Mouse (Mus musculus): ENCODE results near the gene Sod1.
"Not testable (repeated sequence)": the region's sequence is repeated elsewhere in the genome, so short reads cannot be mapped to it uniquely, and the experiment has no call there.

The Sod1 gene

DNA sequence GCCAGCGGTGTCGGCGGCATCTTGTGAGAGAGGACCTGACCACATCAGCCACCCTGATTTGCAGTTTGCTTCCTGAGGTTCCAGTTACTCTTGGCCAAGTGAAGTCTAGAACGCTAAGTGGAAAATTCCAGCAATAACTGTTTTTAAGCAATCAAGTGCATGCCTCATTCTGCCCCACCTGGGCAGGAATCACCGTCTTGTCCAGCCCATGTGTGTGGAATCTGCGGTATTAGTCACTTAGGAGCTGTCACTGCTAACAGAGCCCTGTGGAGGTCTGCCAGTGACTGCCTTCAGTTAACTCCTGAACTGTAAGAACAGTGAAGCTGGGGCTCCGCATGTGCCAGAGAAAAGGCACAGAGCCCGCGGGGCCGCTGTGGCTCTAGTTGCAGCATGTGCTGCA, 9.8 kb upstream of the Sod1 start:
- no peak for DNase-seq (ENCODE audit: low read depth, low spot score)

GRCm38 (mm10) chr16:90211767-90212166, 8.8 kb upstream of the Sod1 start:
- DNase-seq (ENCODE audit: low read depth, low spot score) = no peak

DNA sequence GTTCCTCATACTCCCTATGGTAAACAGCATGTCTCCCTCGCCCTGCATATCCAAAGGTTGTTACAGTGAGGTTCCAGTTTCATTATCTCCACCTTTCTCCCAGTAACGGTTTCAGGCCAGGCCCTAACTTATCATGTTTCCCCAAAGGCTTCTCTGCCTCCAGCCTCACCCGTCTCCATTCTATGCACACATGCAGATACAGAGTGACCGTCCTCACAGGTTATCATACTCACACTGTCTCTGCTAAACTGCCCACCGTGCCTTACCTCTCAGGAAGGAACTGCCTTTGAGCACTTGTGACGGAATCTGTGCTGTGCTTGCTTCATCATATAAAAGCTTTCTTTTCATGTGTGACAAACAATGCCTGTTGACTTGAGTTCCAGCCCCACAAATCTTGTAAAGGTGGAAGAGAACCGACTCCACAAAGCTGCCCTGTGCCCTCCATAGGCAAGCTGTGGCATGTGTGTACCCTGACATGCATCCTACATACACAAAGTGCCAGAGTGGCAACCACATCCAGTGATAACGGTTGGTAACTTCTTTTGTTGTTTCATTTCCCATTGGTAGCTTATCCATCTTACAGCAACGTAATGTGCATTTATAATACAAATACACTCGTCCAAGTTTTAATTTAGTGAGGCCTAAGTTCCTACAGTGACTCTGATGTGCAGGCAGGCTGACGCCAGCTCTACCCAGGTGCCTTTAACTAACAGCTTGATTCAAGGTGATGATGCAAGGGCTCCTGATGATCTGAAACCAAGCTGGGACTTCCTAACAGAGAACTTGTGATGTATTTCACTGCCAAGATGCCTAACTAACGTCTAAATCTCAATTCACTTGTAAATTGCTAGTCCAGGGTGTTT, 6.8 kb upstream of the Sod1 start:
- DNase-seq (ENCODE audit: low read depth, low spot score) = no peak

DNA sequence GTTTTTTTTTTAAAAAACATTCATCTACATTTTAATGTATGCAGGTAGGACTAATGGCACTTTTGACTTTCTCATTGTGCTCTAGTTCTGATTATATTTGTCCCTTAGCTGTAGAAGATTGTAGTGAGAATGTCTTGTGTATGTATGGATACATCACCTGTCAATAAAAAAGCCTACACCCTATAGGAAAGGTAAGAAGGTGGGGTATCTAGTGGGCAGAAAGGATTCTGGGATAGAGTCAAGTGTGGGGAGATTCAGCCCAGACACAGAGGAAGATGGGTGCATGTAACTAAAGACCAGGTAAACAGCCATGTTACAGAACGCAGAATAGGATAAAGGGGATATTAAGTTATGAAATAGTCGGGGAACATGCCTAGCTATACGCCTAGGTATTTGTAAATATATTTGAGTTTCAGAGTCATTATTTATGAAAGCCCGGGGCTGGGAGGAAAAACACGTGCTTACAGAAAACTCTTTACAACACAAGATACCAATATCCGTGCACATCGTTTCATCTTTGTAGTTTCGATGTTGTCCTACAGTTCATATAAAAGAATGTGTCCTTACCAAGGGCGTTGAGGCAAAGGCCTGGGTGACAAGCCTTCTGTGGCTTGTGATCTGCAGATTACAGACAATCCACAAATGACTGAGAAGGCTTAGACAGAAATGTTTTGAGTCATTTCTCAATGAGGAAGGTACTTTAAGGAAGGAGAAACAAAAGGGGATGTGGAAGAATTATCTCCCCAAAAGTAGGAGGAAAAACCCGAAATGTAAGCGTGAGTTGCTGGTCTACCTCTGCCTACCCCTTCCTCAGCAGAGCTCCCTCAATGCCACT, 5.6 kb upstream of the Sod1 start:
- DNase-seq (ENCODE audit: low read depth, low spot score) = no peak

DNA sequence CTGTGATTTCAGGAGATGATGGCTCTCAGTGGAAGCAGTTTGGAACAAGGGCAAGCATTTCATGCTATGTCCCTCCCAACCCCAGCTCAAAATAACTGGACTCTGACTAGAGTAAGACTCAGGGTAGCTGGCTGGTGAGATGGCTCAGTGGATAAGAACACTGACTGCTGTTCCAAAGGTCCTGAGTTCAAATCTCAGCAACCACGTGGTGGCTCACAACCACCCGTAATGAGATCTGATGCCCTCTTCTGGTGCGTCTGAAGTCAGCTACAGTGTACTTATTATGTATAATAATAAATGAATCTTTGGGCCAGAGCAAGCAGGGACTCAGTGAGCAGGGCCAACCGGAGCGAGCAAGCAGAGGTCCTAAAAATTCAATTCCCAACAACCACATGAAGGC, 4.7 kb upstream of the Sod1 start:
- not testable (repeated sequence) for DNase-seq (ENCODE audit: low read depth, low spot score)

DNA sequence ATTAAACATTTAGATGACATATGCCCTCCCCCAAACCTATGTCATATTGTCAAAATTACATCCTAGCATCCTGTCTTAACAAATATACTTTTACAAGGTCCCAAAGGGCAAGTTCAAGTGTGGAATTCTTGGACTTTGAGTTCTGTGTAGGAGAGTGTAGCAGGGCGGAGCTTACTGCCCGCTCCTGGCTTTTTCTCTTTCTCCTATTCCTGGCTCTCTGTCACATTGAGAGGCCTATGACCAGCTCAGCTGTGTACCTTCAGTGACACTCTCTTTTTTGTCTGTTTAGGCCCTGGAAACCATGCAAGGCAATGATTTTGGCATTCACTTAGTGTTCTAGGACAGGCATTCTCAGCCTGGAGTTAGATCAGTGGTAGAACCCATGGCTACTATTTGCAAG, 4.1 kb upstream of the Sod1 start:
- no peak for DNase-seq (ENCODE audit: low read depth, low spot score)

DNA sequence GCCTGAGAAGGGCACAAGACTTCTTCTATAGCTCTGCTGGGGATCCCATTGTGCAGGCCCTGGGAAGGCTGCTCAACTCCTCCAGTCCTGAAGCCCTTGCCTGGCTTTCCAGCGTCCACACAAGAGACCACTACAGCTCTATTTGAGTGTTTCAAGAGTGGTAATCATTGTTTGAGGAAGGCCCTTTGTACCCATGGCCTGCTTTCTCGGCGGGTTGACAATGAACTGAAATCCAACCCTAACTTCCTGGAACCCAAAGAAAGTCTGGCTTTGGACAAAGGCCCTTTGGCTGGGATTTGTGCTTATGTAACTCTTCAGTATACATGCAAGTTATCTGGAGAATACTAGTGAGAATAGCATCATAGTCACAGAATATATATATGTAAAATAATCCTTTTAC, 3.2 kb upstream of the Sod1 start:
- no peak for DNase-seq (ENCODE audit: low read depth, low spot score)

DNA sequence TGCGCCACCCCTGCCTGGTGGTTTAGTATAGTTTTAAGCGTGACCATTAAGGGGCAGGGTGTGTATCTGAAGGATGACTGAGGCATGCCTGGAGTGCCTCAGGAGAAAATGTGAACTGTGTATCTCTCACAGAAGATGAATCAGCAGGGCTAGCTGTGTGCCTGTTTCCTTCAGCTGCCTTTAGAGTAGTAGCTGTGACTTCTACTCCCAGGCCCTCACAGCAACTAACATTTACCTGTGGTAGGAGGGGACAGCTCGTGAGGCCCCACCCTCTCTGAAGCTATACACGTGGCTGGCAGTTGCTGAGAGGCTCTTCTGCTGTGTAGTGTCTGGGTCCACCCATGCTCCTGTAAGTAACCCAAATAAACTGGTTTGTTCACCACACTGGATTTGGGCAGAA, 2.6 kb upstream of the Sod1 start:
- DNase-seq (ENCODE audit: low read depth, low spot score) = peak; percentile 53

DNA sequence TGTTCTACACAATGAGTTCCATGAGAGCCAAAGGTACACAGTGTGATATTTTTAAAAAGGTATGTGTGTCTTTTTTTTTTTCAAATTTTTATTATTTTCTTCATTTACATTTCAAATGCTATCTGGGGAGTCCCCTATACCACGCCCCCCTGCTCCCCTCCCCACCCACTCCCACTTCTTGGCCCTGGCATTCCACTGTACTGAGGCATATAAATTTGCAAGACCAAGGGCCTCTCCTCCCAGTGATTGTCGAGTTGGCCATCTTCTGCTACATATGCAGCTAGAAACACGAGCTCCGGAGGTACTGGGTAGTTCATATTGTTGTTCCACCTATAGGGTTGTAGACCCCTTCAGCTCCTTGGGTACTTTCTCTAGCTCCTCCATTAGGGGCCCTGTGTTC, 1.1 kb upstream of the Sod1 start:
- DNase-seq (ENCODE audit: low read depth, low spot score) = peak; percentile 58

DNA sequence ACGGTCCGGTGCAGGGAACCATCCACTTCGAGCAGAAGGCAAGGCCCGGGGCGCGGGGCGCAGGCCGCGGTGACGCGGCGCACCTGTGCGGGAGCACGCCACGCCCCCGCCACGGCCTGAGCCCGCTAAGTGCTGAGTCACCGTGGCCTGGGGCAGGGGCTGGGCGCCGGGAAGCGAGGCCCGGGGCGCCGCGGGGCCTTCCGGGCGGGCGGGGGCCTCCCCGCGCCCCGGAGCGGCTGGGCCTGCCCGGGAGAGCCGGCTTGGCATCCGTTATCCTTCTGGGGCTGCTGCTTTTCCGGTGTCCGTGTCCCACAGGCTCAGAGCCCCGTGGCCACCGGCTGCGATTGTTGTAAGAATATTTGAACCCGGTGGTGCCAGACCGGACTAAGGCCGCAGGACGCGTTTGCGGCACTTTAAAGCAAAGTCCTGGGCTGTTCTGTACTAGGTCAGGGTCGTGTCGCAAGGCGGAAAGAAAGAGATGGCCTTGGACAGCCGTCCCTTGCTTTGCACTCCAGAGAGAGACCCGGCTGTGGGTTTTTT, 408 bp downstream of the Sod1 start:
- DNase-seq (ENCODE audit: low read depth, low spot score) = no peak

DNA sequence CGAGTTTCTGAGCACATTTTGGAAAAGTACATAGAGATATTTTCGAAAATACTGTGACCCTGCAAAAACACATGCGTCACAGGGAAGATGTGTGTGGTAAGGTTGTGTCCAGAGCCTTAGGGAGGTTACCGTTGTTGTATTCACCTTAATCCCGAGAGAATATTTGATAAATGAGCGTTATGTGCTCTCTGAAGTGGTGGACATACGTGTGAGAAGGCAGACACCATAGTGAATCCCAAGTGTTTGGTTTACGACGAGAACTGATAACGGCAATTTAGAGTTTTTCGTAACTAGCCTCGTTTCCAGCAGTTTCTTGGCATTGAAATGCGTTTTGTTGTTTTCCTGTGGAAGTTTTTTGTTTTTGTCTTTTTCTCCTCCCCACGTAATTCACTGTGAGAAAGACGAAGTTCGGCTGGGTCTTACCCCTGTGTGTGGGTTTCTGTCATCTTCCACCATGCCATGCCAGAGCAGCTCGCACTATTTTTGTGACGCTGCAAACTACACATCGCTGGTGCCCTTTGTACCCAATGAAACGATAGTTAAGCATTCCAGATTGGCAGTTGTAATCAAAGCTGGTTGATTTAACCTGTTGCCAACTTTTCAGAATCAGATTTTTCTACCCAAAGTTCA, 1.0 kb downstream of the Sod1 start:
- no peak for DNase-seq (ENCODE audit: low read depth, low spot score)

- DNase-seq (ENCODE audit: low read depth, low spot score) = no peak
Observed at GRCm38 (mm10) chr16:90229897-90230296, 9.3 kb downstream of the Sod1 start.

- no peak for DNase-seq (ENCODE audit: low read depth, low spot score)
Observed at GRCm38 (mm10) chr16:90231302-90231701, 10.7 kb downstream of the Sod1 start.

DNA sequence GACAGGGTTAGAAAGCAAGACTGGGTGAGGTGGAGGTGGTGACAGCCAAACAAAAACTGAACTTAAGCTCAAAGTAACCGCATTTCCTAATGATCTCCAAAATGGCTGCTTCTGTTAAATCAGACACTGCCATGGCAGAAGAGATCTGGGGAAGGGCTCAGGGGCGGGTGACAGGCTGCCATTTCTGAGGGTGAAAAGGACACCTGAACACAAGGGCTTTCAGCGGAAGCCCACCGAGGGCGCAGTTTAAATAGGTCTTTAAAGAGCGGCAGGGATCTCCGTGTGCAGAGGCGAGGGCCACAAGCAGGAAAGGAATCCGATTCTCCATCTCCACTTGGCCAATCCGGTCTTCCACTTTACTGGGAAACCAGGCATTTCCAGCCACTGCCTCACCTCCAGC, 13.1 kb downstream of the Sod1 start:
- DNase-seq (ENCODE audit: low read depth, low spot score) = no peak

DNA sequence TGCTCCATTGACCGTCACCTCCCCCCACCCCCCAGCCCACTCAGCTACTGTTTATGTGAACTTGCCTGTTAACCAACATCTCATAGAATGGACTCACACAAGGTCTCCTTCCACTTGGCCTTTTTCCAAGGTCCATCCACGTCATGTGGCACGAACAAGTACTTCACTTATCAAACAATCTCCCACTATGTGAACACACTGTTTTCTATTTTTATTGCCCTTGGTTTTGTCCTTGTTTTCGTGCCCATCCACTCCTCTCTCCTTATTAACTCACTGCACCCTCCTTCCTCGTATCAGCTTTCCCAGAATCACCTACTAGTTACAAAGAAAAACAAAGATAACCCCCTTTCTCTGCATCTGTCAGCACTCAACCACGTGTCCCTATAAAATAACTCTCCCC, 14.1 kb downstream of the Sod1 start:
- DNase-seq (ENCODE audit: low read depth, low spot score) = no peak

DNA sequence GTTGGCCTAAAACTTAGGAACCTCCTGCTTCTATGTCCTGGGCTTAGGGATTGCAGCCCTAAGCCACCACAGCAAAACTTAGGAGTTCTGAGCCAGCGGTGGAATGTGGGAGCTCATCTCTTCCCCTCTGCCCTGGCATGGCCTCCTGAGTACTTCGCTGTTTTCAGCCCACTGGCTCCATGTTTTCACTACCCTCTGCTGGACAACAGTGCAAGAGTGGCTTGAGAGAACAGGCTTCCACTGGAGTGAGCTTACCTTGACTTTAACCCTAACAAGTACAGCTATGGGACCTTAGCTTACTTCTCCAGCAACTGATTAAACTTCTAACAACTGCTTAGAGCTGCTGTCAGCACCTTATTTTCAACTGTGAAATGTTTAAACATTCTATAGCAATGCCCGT, 14.6 kb downstream of the Sod1 start:
- DNase-seq (ENCODE audit: low read depth, low spot score) = no peak

GRCm38 (mm10) chr16:90239128-90239746, 18.7 kb downstream of the Sod1 start:
- no peak for DNase-seq (ENCODE audit: low read depth, low spot score)

- DNase-seq (ENCODE audit: low read depth, low spot score) = no peak
Observed at GRCm38 (mm10) chr16:90241875-90242274, 21.3 kb downstream of the Sod1 start.

DNA sequence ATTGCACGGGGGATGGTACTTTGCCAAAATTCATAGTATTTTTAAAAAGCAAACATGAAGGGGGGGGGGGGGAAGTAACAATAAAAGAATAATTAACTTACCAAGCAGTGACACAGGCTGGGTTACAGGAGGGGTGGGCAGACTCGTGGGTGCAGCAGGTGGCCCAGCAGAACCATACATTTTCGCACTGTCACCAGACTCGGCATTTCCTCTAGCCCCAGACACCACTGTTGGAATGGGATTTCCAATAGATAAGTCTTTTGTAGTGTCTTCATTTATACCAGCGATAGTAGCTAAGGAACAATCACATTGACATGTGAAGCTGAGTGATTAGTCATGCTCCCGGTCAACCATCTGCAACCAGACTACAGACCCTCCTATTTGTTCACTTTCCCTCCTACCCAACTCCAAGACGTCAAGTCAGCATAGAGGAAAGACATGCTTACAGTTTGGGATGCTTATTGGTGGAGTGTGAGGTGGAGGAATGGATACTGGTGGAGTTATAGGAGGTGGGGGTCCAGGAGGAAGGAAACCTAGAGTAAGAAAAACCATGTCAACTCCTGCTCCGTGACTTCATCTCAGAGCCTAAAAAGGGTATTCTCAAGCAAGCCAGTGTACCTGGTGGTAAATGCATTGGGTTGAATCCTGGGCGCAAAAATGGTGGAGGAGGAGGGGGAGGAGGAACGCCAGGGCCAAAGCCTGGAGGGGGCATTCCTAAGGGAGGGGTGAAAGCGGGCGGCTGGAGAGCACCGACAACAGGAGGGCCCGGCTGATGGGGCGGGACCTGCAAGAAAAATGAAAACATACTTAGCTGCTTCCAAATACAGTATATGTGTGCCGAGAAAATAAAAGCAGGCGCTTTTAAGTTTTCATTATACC, 22.1 kb downstream of the Sod1 start:
- DNase-seq (ENCODE audit: low read depth, low spot score) = no peak

DNA sequence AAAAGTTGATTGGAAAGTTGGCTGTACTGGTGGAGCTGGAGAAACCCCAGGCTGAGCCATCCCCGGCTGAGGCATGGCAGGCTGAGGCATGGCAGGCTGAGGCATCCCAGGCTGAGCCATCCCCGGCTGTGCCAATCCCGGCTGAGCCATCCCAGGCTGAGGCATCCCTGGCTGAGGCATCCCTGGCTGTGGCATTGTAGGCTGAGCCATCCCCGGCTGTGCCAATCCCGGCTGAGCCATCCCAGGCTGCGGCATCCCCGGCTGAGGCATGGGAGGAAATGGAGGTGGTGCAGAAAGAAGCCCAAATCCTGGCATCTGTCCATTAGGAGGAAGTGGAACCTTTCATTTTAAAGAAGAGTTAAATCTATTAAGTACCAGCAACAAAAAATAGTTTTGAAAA, 29.5 kb downstream of the Sod1 start:
- no peak for DNase-seq (ENCODE audit: low read depth, low spot score)

- not testable (repeated sequence) for DNase-seq (ENCODE audit: low read depth, low spot score)
Observed at GRCm38 (mm10) chr16:90251256-90251655, 30.7 kb downstream of the Sod1 start.
